Mouse (Mus musculus) lung, postnatal 0 days (tissue): ENCODE measurements around the gene Efcab9. TPM values are rescaled to one million over a fixed set of nuclear protein-coding genes. Genes with fewer than 3 reads are reported as not detected.

Experiments used
- ATAC-seq: fragments of 200-750 bp; cut with Nextera tagmentation; 2 replicates; pipeline ENCODE4 v1.8.0; 2017; ENCODE audit warnings: moderate library complexity
- DNase-seq: peaks from one replicate; pipeline ENCODE4 v3.0.0-alpha.2; 2016; ENCODE audit warnings: low spot score
- H3K27ac ChIP-seq: fragments of 300-500 bp; sonication (generic); 2 replicates; pipeline ENCODE4 v1.5.1; 2014; ENCODE audit warnings: antibody characterized with exemption, mild to moderate bottlenecking, low read length, mixed read lengths
- H3K27me3 ChIP-seq: fragments of 300-500 bp; sonication (generic); replicated peaks from 2 replicates; pipeline ENCODE4 v1.6.1; 2014; ENCODE audit warnings: low read length, mixed read lengths; ENCODE audit not compliant: insufficient read depth
- H3K36me3 ChIP-seq: fragments of 300-500 bp; sonication (generic); 2 replicates; pipeline ENCODE4 v1.6.1; 2014; ENCODE audit warnings: low read length, mixed read lengths; ENCODE audit not compliant: insufficient read depth
- H3K4me1 ChIP-seq: fragments of 300-500 bp; sonication (generic); 2 replicates; pipeline ENCODE4 v1.6.1; 2014; ENCODE audit warnings: antibody characterized with exemption, low read depth, low read length, mixed read lengths; ENCODE audit not compliant: insufficient read depth
- H3K4me2 ChIP-seq: fragments of 300-500 bp; sonication (generic); replicated peaks from 2 replicates; pipeline ENCODE4 v1.6.1; 2014; ENCODE audit warnings: low read depth, mild to moderate bottlenecking, low read length, moderate library complexity, mixed read lengths
- H3K4me3 ChIP-seq: fragments of 300-500 bp; sonication (generic); 2 replicates; pipeline ENCODE4 v1.5.1; 2014; ENCODE audit warnings: low read depth, low read length
- H3K9ac ChIP-seq: fragments of 300-500 bp; sonication (generic); replicated peaks from 2 replicates; pipeline ENCODE4 v1.6.1; 2014; ENCODE audit warnings: low read depth, mild to moderate bottlenecking
- H3K9me3 ChIP-seq: fragments of 300-500 bp; sonication (generic); 2 replicates; pipeline ENCODE4 v1.6.1; 2016; ENCODE audit warnings: low read length, mixed read lengths
- CTCF ChIP-seq: IDR thresholded peaks from 2 replicates; pipeline ENCODE4 v1.5.1; 2016; ENCODE audit warnings: antibody characterized with exemption, mild to moderate bottlenecking
- EP300 ChIP-seq: IDR thresholded peaks from 2 replicates; pipeline ENCODE4 v1.6.1; 2016; ENCODE audit warnings: antibody characterized with exemption, mild to moderate bottlenecking, control low read depth
- WGBS: fragments of 180-500 bp; shearing (Covaris S2); extraction: QIAGEN DNeasy Blood & Tissue Kit; methylation state at CpG from one replicate; pipeline ENCODE4 v1.1.7; 2014; 5-methylcytosine and 5-hydroxymethylcytosine counted together
- polyA plus RNA-seq: library from polyadenylated mRNA; unstranded; fragments of >200 nt; fragmentation: Nextera tagmentation; extraction: Ambion mirVana; gene quantifications from 2 replicates; pipeline ENCODE4 v1.2.1, GENCODE M21; 2015

Gene Efcab9
- polyA plus RNA-seq, 1 experiment from 2014 or later, result 0.18 TPM

GRCm38 (mm10) chr11:32552401-32553090, 20.7 kb upstream of the Efcab9 start:
- WGBS, result 37% methylated on average over 13 of the region's 13 CpGs
- H3K27me3 ChIP-seq, result no peaks in the 10 kb centered on the region
- no peak overlapping the region for H3K9ac ChIP-seq
- no peaks in the 10 kb centered on the region for H3K36me3 ChIP-seq
- TF ChIP-seq CTCF, result peak; percentile 17; the same call in 1 of the 2 replicates
- no peak for TF ChIP-seq EP300
- peak overlapping the region; percentile 49 for H3K27ac ChIP-seq
- DNase-seq (peak; percentile 85), ATAC-seq (peak; percentile 86)
- H3K4me2 ChIP-seq, result 0 out of 2 replicates have a peak overlapping the region, but pooled peaks have one; percentile 11
- H3K4me1 ChIP-seq, result peaks cover 19% of the 10 kb centered on the region; the same call in 1 of the 2 replicates
- H3K9me3 ChIP-seq, result no peaks in the 10 kb centered on the region
- no peak overlapping the region for H3K4me3 ChIP-seq

- Histone ChIP-seq H3K27me3 (no peaks in the 10 kb centered on the region), H3K36me3 (no peaks in the 10 kb centered on the region), H3K4me3 (no peak overlapping the region), H3K27ac (no peak overlapping the region), H3K9ac (no peak overlapping the region), H3K9me3 (no peaks in the 10 kb centered on the region), H3K4me2 (no peak overlapping the region), H3K4me1 (peaks cover 19% of the 10 kb centered on the region; the same call in 1 of the 2 replicates)
- TF ChIP-seq EP300 (no peak), CTCF (no peak)
- WGBS, result 70% methylated on average over 12 of the region's 12 CpGs
- DNase-seq (no peak), ATAC-seq (no peak)
These were observed 19.9 kb upstream of the Efcab9 start for GRCm38 (mm10) chr11:32551579-32552297.

- H3K4me1 ChIP-seq, result peaks cover 19% of the 10 kb centered on the region; the same call in 1 of the 2 replicates
- H3K9ac ChIP-seq, result no peak overlapping the region
- no peak for ATAC-seq
- H3K9me3 ChIP-seq, result no peaks in the 10 kb centered on the region
- H3K36me3 ChIP-seq, result no peaks in the 10 kb centered on the region
- no peak for TF ChIP-seq EP300
- no peak for TF ChIP-seq CTCF
- no peak overlapping the region for H3K4me3 ChIP-seq
- DNase-seq, result no peak
- H3K27ac ChIP-seq, result no peak overlapping the region
- whole genome bisulfite sequencing, result 75% methylated on average over 4 of the region's 4 CpGs
- H3K27me3 ChIP-seq, result no peaks in the 10 kb centered on the region
- no peak overlapping the region for H3K4me2 ChIP-seq
These were observed 19.2 kb upstream of the Efcab9 start for GRCm38 (mm10) chr11:32551056-32551455.

- 85% methylated on average over 4 of the region's 4 CpGs for WGBS
- ATAC-seq (no peak), DNase-seq (no peak)
- Histone ChIP-seq H3K9me3 (no peaks in the 10 kb centered on the region), H3K4me2 (no peak overlapping the region), H3K9ac (no peak overlapping the region), H3K36me3 (no peaks in the 10 kb centered on the region), H3K4me1 (peaks cover 19% of the 10 kb centered on the region; the same call in 1 of the 2 replicates), H3K27ac (no peak overlapping the region), H3K4me3 (no peak overlapping the region), H3K27me3 (no peaks in the 10 kb centered on the region)
- TF ChIP-seq EP300 (no peak), CTCF (no peak)
These were observed 18.2 kb upstream of the Efcab9 start for GRCm38 (mm10) chr11:32550102-32550501.

- DNase-seq, result no peak
- no peak overlapping the region for H3K4me3 ChIP-seq
- WGBS, result 75% methylated on average over 6 of the region's 6 CpGs
- H3K27ac ChIP-seq, result no peak overlapping the region
- H3K4me2 ChIP-seq, result no peak overlapping the region
- H3K9ac ChIP-seq, result no peak overlapping the region
- no peak for ATAC-seq
- TF ChIP-seq EP300, result no peak
- TF ChIP-seq CTCF, result no peak
- H3K36me3 ChIP-seq, result no peaks in the 10 kb centered on the region
- H3K9me3 ChIP-seq, result no peaks in the 10 kb centered on the region
- H3K4me1 ChIP-seq, result peaks cover 21% of the 10 kb centered on the region; the same call in 1 of the 2 replicates
- H3K27me3 ChIP-seq, result no peaks in the 10 kb centered on the region
These were observed 17.4 kb upstream of the Efcab9 start for GRCm38 (mm10) chr11:32549236-32549635.

GRCm38 (mm10) chr11:32548240-32548639, 16.4 kb upstream of the Efcab9 start:
- Histone ChIP-seq H3K4me1 (peaks cover 20% of the 10 kb centered on the region; the same call in 1 of the 2 replicates), H3K4me2 (no peak overlapping the region), H3K36me3 (no peaks in the 10 kb centered on the region), H3K27me3 (no peaks in the 10 kb centered on the region), H3K4me3 (no peak overlapping the region), H3K9ac (no peak overlapping the region), H3K9me3 (no peaks in the 10 kb centered on the region), H3K27ac (no peak overlapping the region)
- ATAC-seq, result peak; percentile 55
- WGBS, result 55% methylated on average over 4 of the region's 4 CpGs
- DNase-seq, result peak; percentile 64
- TF ChIP-seq EP300 (peak; percentile 50; the same call in 1 of the 2 replicates), CTCF (no peak)
